Mouse (Mus musculus) liver, embryonic 13.5 days (tissue): ENCODE measurements around the gene Gm960. TPM values are rescaled to one million over a fixed set of nuclear protein-coding genes. Genes with fewer than 3 reads are reported as not detected.
A peak's percentile ranks its signal among the peaks of the same experiment; 100 is the strongest.

Experiments
- ATAC-seq: fragments of 200-750 bp; cut with Nextera tagmentation; 2 replicates; pipeline ENCODE4 v1.8.0; 2017; ENCODE audit warnings: low read depth, mild to moderate bottlenecking, moderate number of reproducible peaks, moderate library complexity
- DNase-seq: peaks from one replicate; pipeline ENCODE4 v3.0.0; 2022
- H3K27ac ChIP-seq: fragments of 300-500 bp; sonication (generic); 2 replicates; pipeline ENCODE4 v1.5.1; 2015; ENCODE audit warnings: moderate library complexity, mild to moderate bottlenecking, inconsistent platforms
- H3K27me3 ChIP-seq: fragments of 300-500 bp; sonication (generic); 2 replicates; pipeline ENCODE4 v1.6.1; 2015; ENCODE audit warnings: mild to moderate bottlenecking, inconsistent platforms
- H3K36me3 ChIP-seq: fragments of 300-500 bp; sonication (generic); 2 replicates; pipeline ENCODE4 v1.6.1; 2015; ENCODE audit warnings: mild to moderate bottlenecking, inconsistent platforms
- H3K4me1 ChIP-seq: fragments of 300-500 bp; sonication (generic); replicated peaks from 2 replicates; pipeline ENCODE4 v1.6.1; 2015; ENCODE audit warnings: inconsistent platforms
- H3K4me2 ChIP-seq: fragments of 300-500 bp; sonication (generic); 2 replicates; pipeline ENCODE4 v1.6.1; 2015; ENCODE audit warnings: inconsistent platforms, mild to moderate bottlenecking, moderate library complexity
- H3K4me3 ChIP-seq: fragments of 300-500 bp; sonication (generic); replicated peaks from 2 replicates; pipeline ENCODE4 v1.5.1; 2015; ENCODE audit warnings: mild to moderate bottlenecking, inconsistent platforms
- H3K9ac ChIP-seq: fragments of 300-500 bp; sonication (generic); 2 replicates; pipeline ENCODE4 v1.6.1; 2015; ENCODE audit warnings: mild to moderate bottlenecking, inconsistent platforms
- H3K9me3 ChIP-seq: fragments of 300-500 bp; sonication (generic); replicated peaks from 2 replicates; pipeline ENCODE4 v1.6.1; 2016; ENCODE audit warnings: inconsistent platforms
- WGBS: fragments of 180-500 bp; shearing (Covaris S2); methylation state at CpG from one replicate; pipeline ENCODE4 v1.1.7; 2015; ENCODE audit not compliant: insufficient replicate concordance; 5-methylcytosine and 5-hydroxymethylcytosine counted together
- polyA plus RNA-seq: library from polyadenylated mRNA; unstranded; fragments of >200 nt; fragmentation: Nextera tagmentation; extraction: Ambion mirVana; gene quantifications from 2 replicates; pipeline ENCODE4 v1.2.1, GENCODE M21; 2015

Gm960 gene
- polyA plus RNA-seq, 1 experiment from 2014 or later = not detected

DNA sequence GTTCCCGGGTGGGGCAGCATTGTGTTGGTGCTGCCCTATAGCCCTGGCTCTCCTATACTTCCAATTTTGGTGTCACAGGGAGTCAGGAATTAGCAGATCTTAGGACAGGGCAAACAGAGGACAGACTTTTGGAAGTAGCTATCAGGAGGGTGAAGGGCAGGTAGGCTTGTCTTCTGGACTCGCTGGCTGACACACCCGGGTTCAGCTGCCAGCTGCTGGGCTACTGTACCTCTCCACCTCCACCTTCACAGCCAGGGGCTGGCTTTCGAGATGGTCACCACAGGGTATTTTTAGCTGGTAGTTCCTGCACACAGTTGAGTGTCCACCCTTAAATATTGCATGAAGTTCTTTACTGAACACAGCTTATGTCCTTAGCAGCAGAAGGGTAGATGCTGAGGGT, 90.0 kb downstream of the Gm960 start:
- H3K9me3 ChIP-seq = no peaks in the 10 kb centered on the region
- no peak for DNase-seq
- H3K27me3 ChIP-seq = peaks cover under 1% of the 10 kb centered on the region; the same call in 1 of the 2 replicates
- H3K9ac ChIP-seq = no peak overlapping the region
- no peak overlapping the region for H3K4me3 ChIP-seq
- H3K4me1 ChIP-seq = peaks cover 21% of the 10 kb centered on the region
- ATAC-seq = no peak
- H3K4me2 ChIP-seq = no peak overlapping the region
- peaks cover 4% of the 10 kb centered on the region; the same call in 1 of the 2 replicates for H3K36me3 ChIP-seq
- WGBS = 61% methylated on average over 4 of the region's 4 CpGs
- H3K27ac ChIP-seq = no peak overlapping the region

DNA sequence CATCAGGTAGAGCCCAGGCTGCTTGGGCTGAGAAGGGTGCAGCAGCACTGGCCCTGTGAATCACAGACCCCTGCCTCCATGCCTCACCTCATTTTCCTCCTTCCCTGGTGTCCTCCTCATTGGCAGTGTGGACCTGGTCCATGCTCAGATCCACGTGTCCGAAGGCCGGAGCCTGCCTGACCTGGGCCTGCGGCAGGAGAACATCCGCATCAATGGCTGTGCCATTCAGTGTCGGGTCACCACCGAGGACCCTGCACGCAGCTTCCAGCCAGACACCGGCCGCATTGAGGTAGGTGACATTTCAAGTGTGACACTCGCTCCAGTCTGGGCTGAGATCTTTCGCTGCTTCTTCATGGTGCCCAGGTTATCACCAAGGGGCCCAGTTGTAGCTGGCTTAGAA, 91.1 kb downstream of the Gm960 start:
- no peaks in the 10 kb centered on the region for H3K9me3 ChIP-seq
- H3K36me3 ChIP-seq = peaks cover 7% of the 10 kb centered on the region
- no peak overlapping the region for H3K27ac ChIP-seq
- H3K4me3 ChIP-seq = no peak overlapping the region
- H3K27me3 ChIP-seq = no peaks in the 10 kb centered on the region
- no peak overlapping the region for H3K9ac ChIP-seq
- no peak for ATAC-seq
- no peak for DNase-seq
- no peak overlapping the region for H3K4me2 ChIP-seq
- WGBS = 87% methylated on average over 12 of the region's 12 CpGs
- H3K4me1 ChIP-seq = peaks cover 27% of the 10 kb centered on the region

DNA sequence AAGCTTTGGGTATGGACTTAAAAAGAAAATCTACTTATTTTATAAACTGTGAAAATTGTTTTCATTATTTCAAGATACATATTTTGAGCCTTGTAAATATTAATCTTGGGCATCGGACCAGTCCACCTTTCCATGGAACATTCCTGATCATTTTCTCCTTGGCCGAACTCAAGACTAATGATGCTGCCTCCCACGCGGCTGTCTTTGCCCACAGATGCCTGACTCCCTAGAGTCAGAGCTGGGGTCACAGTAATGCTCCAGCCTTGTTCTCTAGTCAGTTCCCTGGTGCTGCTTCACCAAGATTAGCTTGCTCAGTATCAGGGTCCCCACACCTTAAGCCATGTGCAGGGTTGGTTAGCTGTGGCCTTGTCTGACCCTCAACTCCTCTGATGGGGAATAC, 92.8 kb downstream of the Gm960 start:
- Histone ChIP-seq H3K4me1 (peaks cover 27% of the 10 kb centered on the region), H3K27ac (no peak overlapping the region; the same call in 1 of the 2 replicates), H3K36me3 (peaks cover 15% of the 10 kb centered on the region), H3K27me3 (no peaks in the 10 kb centered on the region), H3K9me3 (no peaks in the 10 kb centered on the region), H3K4me3 (no peak overlapping the region), H3K4me2 (no peak overlapping the region), H3K9ac (no peak overlapping the region)
- 81% methylated on average over 4 of the region's 4 CpGs for WGBS
- ATAC-seq = no peak
- DNase-seq = no peak

DNA sequence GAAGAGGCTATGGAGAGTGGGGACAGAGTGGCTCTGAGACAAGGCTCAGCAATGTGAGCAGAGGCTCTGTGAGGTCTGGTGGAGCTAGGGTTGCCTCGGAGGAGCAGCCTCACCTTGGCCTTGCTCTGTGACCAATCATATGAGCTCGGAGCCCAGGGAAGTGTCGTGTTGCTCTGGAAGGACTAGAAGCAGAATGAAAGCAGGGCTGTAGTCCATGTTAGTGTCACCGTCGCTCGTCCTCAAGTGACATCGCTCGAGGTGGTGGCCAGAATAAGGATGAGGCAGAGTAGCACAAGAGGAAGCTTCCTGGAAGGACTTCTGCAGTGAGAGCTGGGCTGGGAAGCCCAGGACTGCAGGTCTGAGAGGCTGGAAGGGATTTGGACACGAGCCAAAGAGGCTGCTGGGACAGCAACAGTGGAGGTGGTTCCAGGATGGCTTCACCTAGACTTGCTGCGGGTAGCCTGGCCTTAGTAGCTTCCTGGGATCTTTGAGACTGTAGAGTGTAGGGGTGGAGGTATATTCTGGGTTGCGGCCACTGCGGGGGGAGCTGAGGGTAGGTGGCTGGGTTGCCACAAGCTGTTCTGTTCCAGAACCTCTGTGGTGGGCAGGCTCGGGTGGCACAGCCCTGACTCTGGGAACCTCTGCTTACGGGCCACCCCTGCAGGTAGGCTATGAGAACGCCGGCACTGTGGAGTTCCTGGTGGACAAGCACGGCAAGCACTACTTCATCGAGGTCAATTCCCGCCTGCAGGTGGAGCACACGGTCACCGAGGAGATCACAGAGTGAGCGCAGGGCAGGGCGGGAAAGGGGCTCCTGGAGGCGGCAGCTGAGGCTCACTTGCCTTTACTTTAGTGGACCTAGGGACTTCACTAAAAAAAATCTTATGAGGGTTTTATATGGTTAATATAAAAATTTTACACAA, 94.4 kb downstream of the Gm960 start:
- no peak overlapping the region for H3K4me2 ChIP-seq
- no peak for DNase-seq
- WGBS = 40% methylated on average over 24 of the region's 24 CpGs

DNA sequence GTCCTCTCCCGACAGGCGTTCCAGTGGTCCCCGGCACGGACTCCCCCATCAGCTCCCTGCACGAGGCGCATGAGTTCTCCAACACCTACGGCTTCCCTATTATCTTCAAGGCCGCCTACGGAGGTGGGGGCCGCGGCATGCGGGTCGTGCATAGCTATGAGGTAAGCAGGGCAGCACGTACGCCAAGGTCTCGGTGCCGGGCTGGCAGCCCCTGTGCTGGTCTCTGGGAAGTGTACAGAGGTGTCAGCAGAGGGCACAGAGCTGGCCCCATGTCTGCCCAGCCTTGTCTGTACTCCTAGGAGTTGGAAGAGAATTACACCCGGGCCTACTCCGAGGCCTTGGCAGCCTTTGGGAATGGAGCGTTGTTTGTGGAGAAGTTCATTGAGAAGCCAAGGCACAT, 96.0 kb downstream of the Gm960 start:
- Histone ChIP-seq H3K36me3 (peaks cover 15% of the 10 kb centered on the region), H3K4me2 (no peak overlapping the region), H3K9me3 (no peaks in the 10 kb centered on the region), H3K27me3 (no peaks in the 10 kb centered on the region), H3K9ac (no peak overlapping the region), H3K27ac (no peak overlapping the region), H3K4me1 (peaks cover 32% of the 10 kb centered on the region), H3K4me3 (no peak overlapping the region)
- 87% methylated on average over 20 of the region's 20 CpGs for WGBS
- DNase-seq (no peak), ATAC-seq (no peak)

More for the DNA sequence above, 94.4 kb downstream of the Gm960 start:
- Histone ChIP-seq H3K9me3 (no peaks in the 10 kb centered on the region), H3K36me3 (peaks cover 15% of the 10 kb centered on the region), H3K4me3 (no peak overlapping the region), H3K4me1 (peaks cover 27% of the 10 kb centered on the region), H3K9ac (no peak overlapping the region; the same call in 1 of the 2 replicates), H3K27ac (no peak overlapping the region), H3K27me3 (no peaks in the 10 kb centered on the region)
- peak; percentile 46 for ATAC-seq

DNA sequence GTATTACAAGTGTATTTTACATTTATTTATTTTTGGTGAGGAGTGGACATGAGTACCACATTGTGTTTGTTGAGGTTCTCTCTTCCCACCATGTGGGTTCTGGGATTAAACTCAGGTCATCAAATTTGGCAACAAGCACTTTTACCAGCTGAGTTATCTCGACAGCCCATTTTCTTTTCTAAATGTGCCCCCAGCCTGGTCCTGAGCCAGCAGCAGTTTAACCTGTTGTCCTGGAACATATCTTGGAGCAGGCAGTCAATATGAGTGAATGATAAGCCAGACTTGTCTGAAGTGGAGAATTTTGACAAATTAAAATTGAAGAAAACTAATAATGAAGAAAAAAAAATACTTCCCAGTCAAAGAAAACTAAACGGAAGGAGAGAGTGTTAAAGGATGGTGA, 102.4 kb downstream of the Gm960 start:
- ATAC-seq (no peak), DNase-seq (no peak)
- no peak overlapping the region for H3K27ac ChIP-seq
- H3K9ac ChIP-seq = no peak overlapping the region
- H3K9me3 ChIP-seq = no peaks in the 10 kb centered on the region
- WGBS = 53% methylated on average over 2 of the region's 2 CpGs
- no peaks in the 10 kb centered on the region for H3K36me3 ChIP-seq
- no peak overlapping the region for H3K4me2 ChIP-seq
- H3K4me1 ChIP-seq = peaks cover 7% of the 10 kb centered on the region; the same call in 1 of the 2 replicates
- no peak overlapping the region for H3K4me3 ChIP-seq
- H3K27me3 ChIP-seq = no peaks in the 10 kb centered on the region

DNA sequence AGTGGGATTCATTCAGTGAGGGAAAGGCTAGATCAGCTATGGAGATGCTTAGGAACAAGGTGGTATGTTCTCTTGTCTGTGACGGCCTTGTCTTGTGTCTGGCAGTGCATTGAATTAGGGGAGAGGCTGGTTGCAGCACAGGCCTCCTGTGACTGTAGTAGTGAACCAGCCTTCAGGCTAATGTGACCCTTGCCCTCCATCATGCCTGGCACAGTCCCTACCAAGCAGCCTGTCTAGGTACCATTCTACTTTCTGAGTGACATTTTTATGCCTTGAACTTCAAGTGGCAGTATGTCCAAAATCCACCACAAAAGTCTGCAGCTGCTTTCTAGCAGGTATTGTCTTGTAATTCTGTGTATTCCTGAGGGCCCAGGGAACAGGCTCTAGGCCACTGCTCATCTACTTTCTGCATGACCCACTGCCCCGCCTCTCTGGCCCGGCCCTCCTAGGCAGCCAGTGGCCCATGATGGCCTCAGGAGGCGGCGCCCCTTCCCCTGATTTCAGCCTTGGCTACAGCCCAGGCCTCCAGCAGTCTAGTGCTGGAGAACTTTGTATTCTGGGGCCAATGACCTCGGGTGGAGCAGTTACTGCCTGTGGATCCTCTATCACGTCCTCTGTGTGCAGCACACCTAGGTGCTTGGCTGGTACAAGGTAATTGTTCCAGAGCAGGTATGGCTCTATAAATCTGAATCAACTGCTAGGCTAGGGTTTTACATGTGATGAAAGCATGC, 104.5 kb downstream of the Gm960 start:
- peak; percentile 64; the same call in 1 of the 2 replicates for ATAC-seq
- Histone ChIP-seq H3K4me1 (peaks cover 10% of the 10 kb centered on the region), H3K4me2 (no peak overlapping the region), H3K9me3 (no peaks in the 10 kb centered on the region), H3K27ac (no peak overlapping the region), H3K27me3 (no peaks in the 10 kb centered on the region), H3K4me3 (no peak overlapping the region), H3K36me3 (no peaks in the 10 kb centered on the region), H3K9ac (no peak overlapping the region)
- 45% methylated on average over 7 of the region's 7 CpGs for WGBS
- no peak for DNase-seq

DNA sequence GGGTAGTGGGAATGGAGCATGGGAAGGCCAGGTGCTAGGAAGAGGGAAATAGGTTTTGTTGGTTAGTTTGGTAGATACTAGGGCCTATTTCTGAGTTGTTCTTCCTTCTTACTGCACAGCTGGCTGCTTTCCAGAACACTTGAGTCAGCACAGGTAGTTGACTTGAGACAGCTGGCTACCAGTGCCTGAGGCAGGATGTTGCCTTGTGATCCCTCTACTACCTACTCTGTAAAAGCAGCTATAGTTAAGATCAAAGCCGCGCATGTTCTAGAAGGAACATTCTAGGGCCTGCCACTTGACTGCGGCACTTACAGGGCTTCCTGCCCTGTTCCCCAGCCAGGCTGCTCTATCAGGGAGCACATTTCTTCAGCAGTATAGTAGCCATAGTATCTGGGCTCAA, 108.4 kb downstream of the Gm960 start:
- H3K4me1 ChIP-seq = peaks cover 8% of the 10 kb centered on the region; the same call in 1 of the 2 replicates
- DNase-seq = no peak
- H3K27me3 ChIP-seq = 0 out of 2 replicates have a peak, but pooled peaks cover 7% of the 10 kb centered on the region
- no peak for ATAC-seq
- H3K9ac ChIP-seq = no peak overlapping the region
- no peaks in the 10 kb centered on the region for H3K36me3 ChIP-seq
- H3K4me2 ChIP-seq = no peak overlapping the region
- 82% methylated on average over 3 of the region's 3 CpGs for WGBS
- no peak overlapping the region for H3K4me3 ChIP-seq
- H3K27ac ChIP-seq = no peak overlapping the region
- H3K9me3 ChIP-seq = no peaks in the 10 kb centered on the region

DNA sequence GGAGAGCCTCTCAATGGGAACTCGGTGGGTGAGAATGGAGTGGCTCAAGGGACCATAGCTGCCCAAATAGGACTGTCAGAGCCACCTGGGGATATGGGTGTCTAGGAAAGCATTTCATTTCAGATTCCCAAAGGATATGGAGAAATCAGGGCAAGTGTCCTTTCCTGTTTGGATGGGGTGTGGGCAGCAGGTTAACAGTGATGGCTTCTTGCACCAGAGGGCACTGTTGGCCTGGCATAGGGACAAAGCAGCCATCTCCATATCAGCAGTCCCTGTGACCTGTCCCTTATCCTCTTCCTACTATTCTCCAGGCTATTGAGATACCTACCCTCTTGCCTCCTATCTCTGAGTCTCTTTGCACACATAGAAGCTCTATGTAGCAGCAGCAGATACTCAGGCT, 109.4 kb downstream of the Gm960 start:
- no peak overlapping the region for H3K9ac ChIP-seq
- WGBS = 52% methylated on average over 1 of the region's 1 CpGs
- H3K4me3 ChIP-seq = no peak overlapping the region
- no peak overlapping the region for H3K27ac ChIP-seq
- H3K4me2 ChIP-seq = no peak overlapping the region
- DNase-seq (no peak), ATAC-seq (no peak)
- H3K4me1 ChIP-seq = peaks cover 8% of the 10 kb centered on the region; the same call in 1 of the 2 replicates
- H3K27me3 ChIP-seq = 0 out of 2 replicates have a peak, but pooled peaks cover 7% of the 10 kb centered on the region
- no peaks in the 10 kb centered on the region for H3K36me3 ChIP-seq
- H3K9me3 ChIP-seq = no peaks in the 10 kb centered on the region

DNA sequence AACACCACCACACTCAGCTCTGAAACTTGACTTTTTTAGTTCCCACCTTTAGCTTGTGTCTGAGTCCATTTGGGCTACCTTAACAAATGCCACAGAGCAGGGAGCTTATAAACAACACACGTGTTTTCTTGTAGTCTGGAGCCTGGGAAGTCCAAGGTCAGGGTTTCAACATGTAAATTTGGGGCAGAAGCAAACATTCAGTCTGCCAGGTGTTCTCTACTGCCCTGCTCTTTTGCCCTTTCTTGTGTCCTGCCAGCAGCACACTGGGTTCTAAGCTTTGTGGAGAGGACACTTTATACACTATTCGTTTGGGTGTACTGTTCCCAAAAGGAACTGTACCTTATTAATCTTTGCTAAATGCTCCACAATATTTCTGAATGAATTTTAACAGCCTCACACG, 110.0 kb downstream of the Gm960 start:
- DNase-seq = no peak
- peaks cover 8% of the 10 kb centered on the region; the same call in 1 of the 2 replicates for H3K4me1 ChIP-seq
- no peak for ATAC-seq

DNA sequence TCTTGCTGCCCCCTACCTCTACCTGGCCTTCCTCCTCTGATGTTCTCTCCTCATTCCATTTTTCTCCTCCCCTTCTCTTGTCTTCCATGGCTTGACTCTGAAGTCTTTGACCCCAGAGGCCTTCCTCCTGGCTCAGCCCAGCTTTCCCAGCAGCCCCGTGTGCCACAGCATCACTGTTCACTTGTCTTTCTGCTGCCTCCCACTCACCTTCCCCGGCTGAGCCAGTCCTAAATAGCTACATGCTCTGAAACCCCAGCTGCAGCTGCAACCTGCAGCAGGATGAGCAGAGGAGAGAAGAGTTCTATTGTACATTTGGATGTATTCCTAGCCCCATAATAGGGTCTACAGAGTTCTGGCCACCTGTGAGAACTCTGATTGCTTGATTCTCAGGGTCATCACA, 111.0 kb downstream of the Gm960 start:
- H3K9ac ChIP-seq = no peak overlapping the region
- no peaks in the 10 kb centered on the region for H3K9me3 ChIP-seq
- DNase-seq (no peak), ATAC-seq (no peak)
- H3K36me3 ChIP-seq = no peaks in the 10 kb centered on the region
- H3K4me3 ChIP-seq = no peak overlapping the region
- H3K27me3 ChIP-seq = 0 out of 2 replicates have a peak, but pooled peaks cover 7% of the 10 kb centered on the region
- H3K4me2 ChIP-seq = no peak overlapping the region
- no peak overlapping the region for H3K27ac ChIP-seq
- H3K4me1 ChIP-seq = peaks cover 8% of the 10 kb centered on the region; the same call in 1 of the 2 replicates
- WGBS = 44% methylated on average over 2 of the region's 2 CpGs

More for the DNA sequence above, 110.0 kb downstream of the Gm960 start:
- Histone ChIP-seq H3K36me3 (no peaks in the 10 kb centered on the region), H3K27me3 (0 out of 2 replicates have a peak, but pooled peaks cover 7% of the 10 kb centered on the region), H3K4me3 (no peak overlapping the region), H3K9me3 (no peaks in the 10 kb centered on the region), H3K4me2 (no peak overlapping the region), H3K27ac (no peak overlapping the region), H3K9ac (no peak overlapping the region)
- 44% methylated on average over 3 of the region's 3 CpGs for WGBS
